Comparison of ENCODE assay signal across 8 mouse cellular contexts in the genomic region with DNA sequence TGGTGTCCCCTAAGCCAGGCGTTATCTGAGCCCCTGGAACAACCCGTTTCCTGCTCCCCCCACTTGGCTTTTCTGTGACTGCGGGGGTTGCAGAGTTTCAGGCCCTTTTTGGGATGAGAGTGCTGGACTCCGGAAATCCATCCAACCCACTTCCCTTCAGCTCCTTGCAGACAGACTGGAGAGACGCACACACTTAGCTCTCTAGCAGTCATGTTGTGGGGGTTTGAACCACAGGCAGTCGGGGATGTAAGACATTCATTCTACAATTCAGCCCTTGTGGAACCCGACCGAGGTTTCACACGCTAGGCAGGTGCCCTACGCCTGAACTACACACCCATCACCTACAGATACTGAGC. TPM values are rescaled to one million over a fixed set of nuclear protein-coding genes. Genes with fewer than 3 reads are reported as not detected.
DNase-seq lines count a peak whose midpoint lies in the region; ATAC-seq and TF ChIP-seq lines count a peak whose summit lies in the region.

No protein-coding gene starts in this region.

- H3K4me1 ChIP-seq in heart, adult 2 months (ENCODE audit: control insufficient read depth, insufficient read depth, low read length) = peaks cover 9% of the 10 kb centered on the region
- peaks cover 2 to 35% of the 10 kb centered on the region in 2 experiments; a peak in 3 of 4 replicates for H3K4me1 ChIP-seq in CH12.LX (ENCODE audit: control insufficient read depth in 1 of 2, insufficient read depth in 2 of 2)
- peaks cover 21% of the 10 kb centered on the region for H3K4me1 ChIP-seq in forebrain, embryonic 13.5 days
- peaks cover 54% of the 10 kb centered on the region for H3K4me1 ChIP-seq in liver, embryonic 13.5 days (replicated peaks)

- H3K79me2 ChIP-seq in heart, adult 2 months (replicated peaks; ENCODE audit: control insufficient read depth, insufficient read depth, low read length) = no peaks in the 10 kb centered on the region
- no peaks in the 10 kb centered on the region for H3K79me2 ChIP-seq in CH12.LX (replicated peaks; ENCODE audit: control insufficient read depth, extremely low read depth, insufficient read depth, poor library complexity, severe bottlenecking)

- no peak for TF ChIP-seq POLR2A in heart, adult 2 months (IDR thresholded peaks at IDR 0.05; ENCODE audit: insufficient read depth, low read depth, low read length)
- no peak for TF ChIP-seq POLR2A in CH12.LX (IDR thresholded peaks at IDR 0.05; ENCODE audit: low read depth, low read length)

- no peak for TF ChIP-seq CTCF in heart, adult 2 months (IDR thresholded peaks at IDR 0.05)
- TF ChIP-seq CTCF in CH12.LX (conservative IDR thresholded peaks at IDR 0.05 in 1 of 2, IDR thresholded peaks at IDR 0.05 in 1 of 2; ENCODE audit: low read depth in 2 of 2, low read length in 2 of 2) = no peak

- intact Hi-C loops in heart, adult 2 months (cut with DNase I) = no loop called here

- WGBS in heart, adult 2 months = 25% methylated on average over 10 of the region's 10 CpGs
- 52% methylated on average over 10 of the region's 10 CpGs for WGBS in forebrain, embryonic 13.5 days
- 27% methylated on average over 10 of the region's 10 CpGs for WGBS in liver, embryonic 13.5 days (ENCODE audit: insufficient replicate concordance)

- no peaks in the 10 kb centered on the region for H3K27me3 ChIP-seq in heart, adult 2 months (ENCODE audit: control insufficient read depth, insufficient read depth, low read length)
- H3K27me3 ChIP-seq in CH12.LX (replicated peaks) = peaks cover 2% of the 10 kb centered on the region
- H3K27me3 ChIP-seq in forebrain, embryonic 13.5 days = no peaks in the 10 kb centered on the region
- H3K27me3 ChIP-seq in liver, embryonic 13.5 days = no peaks in the 10 kb centered on the region

- DNase-seq in heart, adult 2 months = peak in 1 of 2 experiments; percentile 36
- DNase-seq in heart, postnatal 4 days = no peak
- no peak for DNase-seq in CH12.LX (ENCODE audit: extremely low read depth)
- no peak for DNase-seq in liver, embryonic 13.5 days
- no peak for DNase-seq in adrenal gland, postnatal 25 days
- DNase-seq in yolk sac, embryonic 10.5 days (ENCODE audit: low spot score) = no peak

- no peak for TF ChIP-seq EP300 in heart, adult 2 months (IDR thresholded peaks at IDR 0.05; ENCODE audit: insufficient read depth, low read depth, low read length)
- no peak for TF ChIP-seq EP300 in CH12.LX (IDR thresholded peaks at IDR 0.05; ENCODE audit: low read length)

- H3K4me2 ChIP-seq in CH12.LX (ENCODE audit: insufficient read depth, low read depth, poor library complexity, severe bottlenecking) = peak overlapping the region; percentile 92; the same call in 1 of the 2 replicates
- H3K4me2 ChIP-seq in forebrain, embryonic 13.5 days = peak overlapping the region; percentile 89
- peak overlapping the region; percentile 90 for H3K4me2 ChIP-seq in liver, embryonic 13.5 days

- peak overlapping the region; percentile 89 for H3K27ac ChIP-seq in heart, adult 2 months
- H3K27ac ChIP-seq in CH12.LX (ENCODE audit: insufficient read depth, low read depth) = no peak overlapping the region
- no peak overlapping the region for H3K27ac ChIP-seq in forebrain, embryonic 13.5 days
- peak overlapping the region; percentile 86 for H3K27ac ChIP-seq in liver, embryonic 13.5 days

- in situ Hi-C loops in CH12.LX (cut with MboI; ENCODE audit: low pct_ligation_motif_present, low pct_unique_long_range_greater_than_20kb, low sequenced_read_pairs) = no loop called here

- no peak overlapping the region for H3K9ac ChIP-seq in heart, adult 2 months (ENCODE audit: low read depth, low read length)
- peak overlapping the region; percentile 91; the same call in 1 of the 2 replicates for H3K9ac ChIP-seq in CH12.LX (ENCODE audit: insufficient read depth, low read depth)
- H3K9ac ChIP-seq in forebrain, embryonic 13.5 days = peak overlapping the region; percentile 90
- H3K9ac ChIP-seq in liver, embryonic 13.5 days = peak overlapping the region; percentile 93

- H3K36me3 ChIP-seq in heart, adult 2 months (ENCODE audit: control insufficient read depth, insufficient read depth, low read length) = no peaks in the 10 kb centered on the region
- H3K36me3 ChIP-seq in CH12.LX (replicated peaks in 1 of 2; ENCODE audit: control insufficient read depth in 1 of 2, insufficient read depth in 1 of 2, low read length in 1 of 2) = peaks cover 0 to 9% of the 10 kb centered on the region in 2 experiments
- peaks cover 14% of the 10 kb centered on the region; the same call in 1 of the 2 replicates for H3K36me3 ChIP-seq in forebrain, embryonic 13.5 days (ENCODE audit: poor library complexity, severe bottlenecking)
- no peaks in the 10 kb centered on the region for H3K36me3 ChIP-seq in liver, embryonic 13.5 days

- H3K4me3 ChIP-seq in heart, adult 2 months = peak overlapping the region; percentile 93; the same call in 1 of the 2 replicates
- peak overlapping the region in 1 of 3 experiments; percentile 84 for H3K4me3 ChIP-seq in CH12.LX (replicated peaks in 1 of 3; ENCODE audit: low read depth in 2 of 3, low read length in 2 of 3, poor library complexity in 1 of 3)
- H3K4me3 ChIP-seq in forebrain, embryonic 13.5 days = peak overlapping the region; percentile 88
- peak overlapping the region; percentile 88 for H3K4me3 ChIP-seq in liver, embryonic 13.5 days (replicated peaks)

- ATAC-seq in forebrain, embryonic 13.5 days = no peak
- no peak for ATAC-seq in liver, embryonic 13.5 days (ENCODE audit: low read depth)
- no peak for ATAC-seq in erythroid progenitor cell, adult 5-6 weeks (replicated peaks; ENCODE audit: low FRiP score, poor library complexity, severe bottlenecking)

- TF ChIP-seq RAD21 in CH12.LX (IDR thresholded peaks at IDR 0.05; ENCODE audit: low read depth, low read length) = no peak

- dilution Hi-C loops in CH12.LX (cut with MboI; ENCODE audit: extremely low pct_ligation_motif_present, extremely low pct_unique_long_range_greater_than_20kb, low sequenced_read_pairs) = no loop called here

- H3K9me3 ChIP-seq in CH12.LX (replicated peaks; ENCODE audit: low read length) = peaks cover 18% of the 10 kb centered on the region
- no peaks in the 10 kb centered on the region for H3K9me3 ChIP-seq in forebrain, embryonic 13.5 days (replicated peaks)
- no peaks in the 10 kb centered on the region for H3K9me3 ChIP-seq in liver, embryonic 13.5 days (replicated peaks)

RNA-seq across cellular contexts. Expression of gene Gipc1, which starts 1.2 kb away (rescaled TPM):
- total RNA-seq in heart, adult 2 months (2021) = 10 to 100 TPM; 23.8 to 25.6 TPM
- polyA plus RNA-seq in heart, adult 2 months (2012; rRNA removed) = 22.3 and 27.7 TPM in 2 replicates
- 10 to 100 TPM; 61.9 to 64.2 TPM for total RNA-seq in heart, postnatal 4 days (2021)
- total RNA-seq in CH12.LX (2012; rRNA removed) (21.2 and 25.8 TPM in 2 replicates), CH12.LX (2014; rRNA removed) (21.0 and 24.4 TPM in 2 replicates)
- polyA plus RNA-seq in CH12.LX (2012; ENCODE audit: insufficient read length, low read depth) = 22.6 and 24.2 TPM in 2 replicates
- polyA plus RNA-seq in forebrain, embryonic 13.5 days (2015; fragmentation: Nextera tagmentation; extraction: Ambion mirVana) = 190 and 196 TPM in 2 replicates
- polyA plus RNA-seq in liver, embryonic 13.5 days (2015; fragmentation: Nextera tagmentation; extraction: Ambion mirVana) = 61.3 and 64.3 TPM in 2 replicates
- 42.3 and 48.8 TPM in 2 replicates for total RNA-seq in adrenal gland, postnatal 25 days (2021)
- 2.9 and 5.9 TPM in 2 replicates for total RNA-seq in erythroid progenitor cell, adult 5-6 weeks (2015; ENCODE audit: low replicate concordance)
- 9.3 and 12.5 TPM in 2 replicates for total RNA-seq in erythroid progenitor cell, adult 5-6 weeks (2017; ENCODE audit: low replicate concordance)

RNA-seq across cellular contexts. Expression of gene Ptger1, which starts 12.8 kb away (rescaled TPM):
- under 1 TPM; 0.37 to 0.39 TPM for total RNA-seq in heart, adult 2 months (2021)
- polyA plus RNA-seq in heart, adult 2 months (2012; rRNA removed) = 0.41 and 0.79 TPM in 2 replicates
- 1 to 10 TPM in 1 of 2 experiments, under 1 TPM in 1; 0.33 to 1.1 TPM for total RNA-seq in heart, postnatal 4 days (2021)
- total RNA-seq in CH12.LX (2012; rRNA removed) (3.3 and 4.0 TPM in 2 replicates), CH12.LX (2014; rRNA removed) (not detected in 2 replicates)
- 2.6 and 7.6 TPM in 2 replicates for polyA plus RNA-seq in CH12.LX (2012; ENCODE audit: insufficient read length, low read depth)
- polyA plus RNA-seq in forebrain, embryonic 13.5 days (2015; fragmentation: Nextera tagmentation; extraction: Ambion mirVana) = 0.67 and 0.78 TPM in 2 replicates
- 0.06 and 0.32 TPM in 2 replicates for polyA plus RNA-seq in liver, embryonic 13.5 days (2015; fragmentation: Nextera tagmentation; extraction: Ambion mirVana)
- total RNA-seq in adrenal gland, postnatal 25 days (2021) = 0.86 and 2.5 TPM in 2 replicates
- total RNA-seq in erythroid progenitor cell, adult 5-6 weeks (2015; ENCODE audit: low replicate concordance) = not detected in 2 replicates
- total RNA-seq in erythroid progenitor cell, adult 5-6 weeks (2017; ENCODE audit: low replicate concordance) = 0.13 TPM in 1 of 2 replicates, not detected in the other

RNA-seq across cellular contexts. Expression of gene Pkn1, which starts 45.3 kb away (rescaled TPM):
- 10 to 100 TPM; 51.1 to 55.6 TPM for total RNA-seq in heart, adult 2 months (2021)
- polyA plus RNA-seq in heart, adult 2 months (2012; rRNA removed) = 53.7 and 59.5 TPM in 2 replicates
- 10 to 100 TPM; 52.7 to 53.4 TPM for total RNA-seq in heart, postnatal 4 days (2021)
- 44.6 and 47.8 TPM in 2 replicates for total RNA-seq in CH12.LX (2012; rRNA removed)
- total RNA-seq in CH12.LX (2014; rRNA removed) = 28.1 and 33.5 TPM in 2 replicates
- polyA plus RNA-seq in CH12.LX (2012; ENCODE audit: insufficient read length, low read depth) = 58.8 and 60.3 TPM in 2 replicates
- polyA plus RNA-seq in forebrain, embryonic 13.5 days (2015; fragmentation: Nextera tagmentation; extraction: Ambion mirVana) = 25.6 and 26.7 TPM in 2 replicates
- polyA plus RNA-seq in liver, embryonic 13.5 days (2015; fragmentation: Nextera tagmentation; extraction: Ambion mirVana) = 11.5 and 11.8 TPM in 2 replicates
- 120 and 146 TPM in 2 replicates for total RNA-seq in adrenal gland, postnatal 25 days (2021)
- total RNA-seq in erythroid progenitor cell, adult 5-6 weeks (2015; ENCODE audit: low replicate concordance) = 12.6 and 25.9 TPM in 2 replicates
- total RNA-seq in erythroid progenitor cell, adult 5-6 weeks (2017; ENCODE audit: low replicate concordance) = 9.2 and 11.0 TPM in 2 replicates

RNA-seq across cellular contexts. Expression of gene Dnajb1, which starts 45.6 kb away (rescaled TPM):
- 10 to 100 TPM; 11.3 to 16.8 TPM for total RNA-seq in heart, adult 2 months (2021)
- polyA plus RNA-seq in heart, adult 2 months (2012; rRNA removed) = 13.4 and 17.4 TPM in 2 replicates
- 10 to 100 TPM; 21.3 to 22.8 TPM for total RNA-seq in heart, postnatal 4 days (2021)
- 24.9 and 32.0 TPM in 2 replicates for total RNA-seq in CH12.LX (2012; rRNA removed)
- 29.5 and 30.7 TPM in 2 replicates for total RNA-seq in CH12.LX (2014; rRNA removed)
- polyA plus RNA-seq in CH12.LX (2012; ENCODE audit: insufficient read length, low read depth) = 30.5 and 30.9 TPM in 2 replicates
- 59.4 and 61.9 TPM in 2 replicates for polyA plus RNA-seq in forebrain, embryonic 13.5 days (2015; fragmentation: Nextera tagmentation; extraction: Ambion mirVana)
- 54.5 and 59.6 TPM in 2 replicates for polyA plus RNA-seq in liver, embryonic 13.5 days (2015; fragmentation: Nextera tagmentation; extraction: Ambion mirVana)
- total RNA-seq in adrenal gland, postnatal 25 days (2021) = 27.7 and 28.0 TPM in 2 replicates
- 56.2 and 59.5 TPM in 2 replicates for total RNA-seq in erythroid progenitor cell, adult 5-6 weeks (2015; ENCODE audit: low replicate concordance)
- 58.9 and 62.4 TPM in 2 replicates for total RNA-seq in erythroid progenitor cell, adult 5-6 weeks (2017; ENCODE audit: low replicate concordance)

RNA-seq across cellular contexts. Expression of gene Tecr, which starts 45.9 kb away (rescaled TPM):
- total RNA-seq in heart, adult 2 months (2021) = 100 to 1,000 TPM; 445 to 505 TPM
- 772 and 935 TPM in 2 replicates for polyA plus RNA-seq in heart, adult 2 months (2012; rRNA removed)
- 100 to 1,000 TPM; 162 to 169 TPM for total RNA-seq in heart, postnatal 4 days (2021)
- total RNA-seq in CH12.LX (2012; rRNA removed) = 130 and 171 TPM in 2 replicates
- total RNA-seq in CH12.LX (2014; rRNA removed) = 95.9 and 111 TPM in 2 replicates
- 199 and 209 TPM in 2 replicates for polyA plus RNA-seq in CH12.LX (2012; ENCODE audit: insufficient read length, low read depth)
- polyA plus RNA-seq in forebrain, embryonic 13.5 days (2015; fragmentation: Nextera tagmentation; extraction: Ambion mirVana) = 613 and 652 TPM in 2 replicates
- 334 and 348 TPM in 2 replicates for polyA plus RNA-seq in liver, embryonic 13.5 days (2015; fragmentation: Nextera tagmentation; extraction: Ambion mirVana)
- 582 and 661 TPM in 2 replicates for total RNA-seq in adrenal gland, postnatal 25 days (2021)
- total RNA-seq in erythroid progenitor cell, adult 5-6 weeks (2015; ENCODE audit: low replicate concordance) = 292 and 301 TPM in 2 replicates
- total RNA-seq in erythroid progenitor cell, adult 5-6 weeks (2017; ENCODE audit: low replicate concordance) = 92.2 and 190 TPM in 2 replicates

Comparison
In these comparisons a context has a peak if more than half of its experiments do, and no peak if none do; other contexts are left out.
1. H3K27ac ChIP-seq: peak in heart, adult 2 months (single experiment) and liver, embryonic 13.5 days (single experiment); none in CH12.LX (single experiment) and forebrain, embryonic 13.5 days (single experiment).
2. Peak in every context shown above with its lines, with median percentiles within 50 percentile points of each other: H3K4me2 ChIP-seq.